Mouse (Mus musculus): ENCODE measurements at regions not wholly inside any gene's neighbourhood (a gene's known extent, or its start where the extent isn't known, plus 50 kb on each side); places are given as distances from the start of the nearest gene placed in this dataset.

- DNase-seq, result no peak
- 75% methylated on average over 12 of the region's 12 CpGs for WGBS
- Histone ChIP-seq H3K4me3 (replicated peaks; ENCODE audit: extremely low read depth, low read depth, low read length) (no peak overlapping the region), H3K4me1 (ENCODE audit: control insufficient read depth, insufficient read depth, low read length) (no peaks in the 10 kb centered on the region)
- TF ChIP-seq CTCF (IDR thresholded peaks at IDR 0.05; ENCODE audit: insufficient read depth, low read length) (no peak), POLR2A (IDR thresholded peaks at IDR 0.05; ENCODE audit: borderline replicate concordance, extremely low read depth, low read depth, low read length) (no peak)
Observed at GRCm38 (mm10) chr9:23134421-23135118, 88.3 kb upstream of the Bmper start.

- H3K4me1 ChIP-seq (ENCODE audit: control insufficient read depth, insufficient read depth, low read length), result no peaks in the 10 kb centered on the region
- TF ChIP-seq POLR2A (IDR thresholded peaks at IDR 0.05; ENCODE audit: borderline replicate concordance, extremely low read depth, low read depth, low read length) (no peak), CTCF (IDR thresholded peaks at IDR 0.05; ENCODE audit: insufficient read depth, low read length) (no peak)
- no peak for DNase-seq
- no peak overlapping the region for H3K4me3 ChIP-seq (replicated peaks; ENCODE audit: extremely low read depth, low read depth, low read length)
- 81% methylated on average over 5 of the region's 5 CpGs for WGBS
Observed at GRCm38 (mm10) chr9:23136511-23136910, 86.4 kb upstream of the Bmper start.

GRCm38 (mm10) chr9:23137682-23138210, 85.1 kb upstream of the Bmper start:
- 58% methylated on average over 5 of the region's 5 CpGs for WGBS
- DNase-seq, result no peak
- TF ChIP-seq CTCF (IDR thresholded peaks at IDR 0.05; ENCODE audit: insufficient read depth, low read length) (no peak), POLR2A (IDR thresholded peaks at IDR 0.05; ENCODE audit: borderline replicate concordance, extremely low read depth, low read depth, low read length) (no peak)
- no peaks in the 10 kb centered on the region for H3K4me1 ChIP-seq (ENCODE audit: control insufficient read depth, insufficient read depth, low read length)
- H3K4me3 ChIP-seq (replicated peaks; ENCODE audit: extremely low read depth, low read depth, low read length), result no peak overlapping the region

GRCm38 (mm10) chr9:23139580-23140162, 83.2 kb upstream of the Bmper start:
- DNase-seq, result no peak
- Histone ChIP-seq H3K4me3 (replicated peaks; ENCODE audit: extremely low read depth, low read depth, low read length) (no peak overlapping the region), H3K4me1 (ENCODE audit: control insufficient read depth, insufficient read depth, low read length) (no peaks in the 10 kb centered on the region)
- WGBS, result 80% methylated on average over 4 of the region's 4 CpGs
- TF ChIP-seq POLR2A (IDR thresholded peaks at IDR 0.05; ENCODE audit: borderline replicate concordance, extremely low read depth, low read depth, low read length) (no peak), CTCF (IDR thresholded peaks at IDR 0.05; ENCODE audit: insufficient read depth, low read length) (no peak)

- H3K4me1 ChIP-seq (ENCODE audit: control insufficient read depth, insufficient read depth, low read length), result no peaks in the 10 kb centered on the region
- TF ChIP-seq CTCF (IDR thresholded peaks at IDR 0.05; ENCODE audit: insufficient read depth, low read length) (no peak), POLR2A (IDR thresholded peaks at IDR 0.05; ENCODE audit: borderline replicate concordance, extremely low read depth, low read depth, low read length) (no peak)
- DNase-seq, result no peak
- WGBS, result 83% methylated on average over 7 of the region's 7 CpGs
- no peak overlapping the region for H3K4me3 ChIP-seq (replicated peaks; ENCODE audit: extremely low read depth, low read depth, low read length)
Observed at GRCm38 (mm10) chr9:23144281-23144680, 78.6 kb upstream of the Bmper start.

DNA sequence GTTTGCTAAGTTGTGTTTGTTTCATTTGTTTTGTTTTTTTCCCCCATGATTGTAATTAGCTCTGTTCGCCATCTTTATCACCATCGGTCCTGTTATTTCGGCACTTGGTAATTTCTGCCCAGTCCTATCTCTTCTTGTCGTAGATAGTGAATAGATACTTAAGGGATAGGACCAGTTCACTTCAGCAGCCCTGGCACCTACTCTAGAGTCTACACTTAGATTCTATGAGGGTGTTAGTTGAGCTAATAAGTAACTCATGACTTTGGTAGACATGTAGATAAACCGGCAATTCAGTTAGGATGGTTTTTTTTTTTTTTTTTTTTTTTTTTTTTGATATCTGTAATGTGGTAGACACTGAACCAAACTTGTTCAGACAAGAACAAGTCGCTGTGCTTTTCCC, 72.5 kb upstream of the Bmper start:
- no peak overlapping the region for H3K4me3 ChIP-seq (replicated peaks; ENCODE audit: extremely low read depth, low read depth, low read length)
- WGBS, result 84% methylated on average over 6 of the region's 6 CpGs
- TF ChIP-seq POLR2A (IDR thresholded peaks at IDR 0.05; ENCODE audit: borderline replicate concordance, extremely low read depth, low read depth, low read length), result no peak
- TF ChIP-seq CTCF (IDR thresholded peaks at IDR 0.05; ENCODE audit: insufficient read depth, low read length), result no peak
- no peaks in the 10 kb centered on the region for H3K4me1 ChIP-seq (ENCODE audit: control insufficient read depth, insufficient read depth, low read length)
- no peak for DNase-seq

- DNase-seq, result no peak
- H3K4me1 ChIP-seq (ENCODE audit: control insufficient read depth, insufficient read depth, low read length), result no peaks in the 10 kb centered on the region
- TF ChIP-seq POLR2A (IDR thresholded peaks at IDR 0.05; ENCODE audit: borderline replicate concordance, extremely low read depth, low read depth, low read length) (no peak), CTCF (IDR thresholded peaks at IDR 0.05; ENCODE audit: insufficient read depth, low read length) (no peak)
- 54% methylated on average over 3 of the region's 3 CpGs for WGBS
- H3K4me3 ChIP-seq (replicated peaks; ENCODE audit: extremely low read depth, low read depth, low read length), result no peak overlapping the region
Observed at GRCm38 (mm10) chr9:23150874-23151273, 72.0 kb upstream of the Bmper start.

DNA sequence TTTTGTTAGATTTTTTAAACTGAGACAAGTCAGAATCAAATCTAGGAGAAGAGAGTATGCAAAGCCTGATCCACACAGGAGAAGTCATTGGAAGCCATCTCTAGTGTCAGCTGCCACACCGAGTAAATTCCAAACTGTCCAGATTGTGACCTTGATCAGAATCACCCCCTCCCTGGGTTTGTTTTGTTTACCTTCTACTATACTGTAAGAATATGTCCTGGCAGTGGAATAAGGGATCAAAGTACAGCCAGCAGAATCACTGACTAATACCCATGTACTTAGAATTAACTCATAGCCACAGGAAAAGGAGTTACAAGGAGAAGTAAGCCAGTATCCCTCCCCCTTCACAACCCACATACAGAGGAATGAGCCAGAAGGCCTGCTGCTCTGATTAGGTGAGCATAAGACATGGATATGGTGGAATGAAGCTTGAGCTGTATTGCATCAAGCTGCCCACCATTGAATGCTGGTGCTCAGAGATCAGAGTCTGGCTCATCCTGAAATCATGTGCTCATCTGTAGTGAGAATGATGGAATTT, 70.9 kb upstream of the Bmper start:
- WGBS, result 44% methylated on average over 1 of the region's 1 CpGs
- H3K4me1 ChIP-seq (ENCODE audit: control insufficient read depth, insufficient read depth, low read length), result no peaks in the 10 kb centered on the region
- TF ChIP-seq CTCF (IDR thresholded peaks at IDR 0.05; ENCODE audit: insufficient read depth, low read length) (no peak), POLR2A (IDR thresholded peaks at IDR 0.05; ENCODE audit: borderline replicate concordance, extremely low read depth, low read depth, low read length) (no peak)
- H3K4me3 ChIP-seq (replicated peaks; ENCODE audit: extremely low read depth, low read depth, low read length), result no peak overlapping the region
- no peak for DNase-seq

DNA sequence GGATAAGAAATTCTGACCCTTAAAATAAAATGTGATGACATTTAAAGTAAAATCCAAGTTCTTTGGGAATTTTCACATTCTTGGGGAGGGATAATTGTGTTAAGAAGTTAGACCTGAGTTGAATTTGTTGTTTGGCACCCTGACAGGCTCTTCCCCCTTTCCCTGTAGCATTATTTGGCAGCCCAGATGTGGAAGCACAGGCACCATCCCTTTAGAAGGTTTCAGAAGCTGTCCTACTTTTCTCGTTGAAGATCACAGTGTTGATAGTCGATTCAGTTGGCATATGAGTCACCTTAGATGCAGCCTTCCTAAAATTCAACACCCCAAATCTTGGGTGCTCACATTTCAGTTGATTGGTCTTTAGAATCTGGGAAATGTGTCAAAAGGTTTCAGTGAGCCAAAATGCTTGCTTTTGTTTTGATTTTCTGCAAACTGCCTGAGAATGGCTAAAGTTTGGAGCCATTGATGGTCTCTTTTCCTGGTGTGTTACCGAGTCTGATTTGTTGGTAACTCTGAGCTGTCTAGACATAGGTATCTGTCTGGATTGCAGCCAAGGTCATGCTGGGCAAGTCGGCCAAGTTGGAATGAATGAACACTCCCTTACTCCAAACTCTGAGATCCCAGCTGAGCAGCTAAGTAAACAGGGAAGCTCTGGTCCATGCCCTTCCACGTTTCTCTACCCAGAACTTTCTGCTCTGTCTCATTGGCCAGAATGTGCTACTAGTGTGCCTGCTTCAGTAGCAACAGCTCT, 65.9 kb upstream of the Bmper start:
- TF ChIP-seq POLR2A (IDR thresholded peaks at IDR 0.05; ENCODE audit: borderline replicate concordance, extremely low read depth, low read depth, low read length), result no peak
- TF ChIP-seq CTCF (IDR thresholded peaks at IDR 0.05; ENCODE audit: insufficient read depth, low read length), result no peak
- DNase-seq, result no peak
- H3K4me3 ChIP-seq (replicated peaks; ENCODE audit: extremely low read depth, low read depth, low read length), result no peak overlapping the region
- 37% methylated on average over 5 of the region's 5 CpGs for WGBS
- no peaks in the 10 kb centered on the region for H3K4me1 ChIP-seq (ENCODE audit: control insufficient read depth, insufficient read depth, low read length)
